Mouse (Mus musculus): ENCODE results near the gene Selenof.

Gene Selenof

GRCm38 (mm10) chr3:144640033-144640432 is 69.9 kb downstream of the Selenof start:
- no peak for DNase-seq (ENCODE audit: low spot score in 2 of 2)

DNA sequence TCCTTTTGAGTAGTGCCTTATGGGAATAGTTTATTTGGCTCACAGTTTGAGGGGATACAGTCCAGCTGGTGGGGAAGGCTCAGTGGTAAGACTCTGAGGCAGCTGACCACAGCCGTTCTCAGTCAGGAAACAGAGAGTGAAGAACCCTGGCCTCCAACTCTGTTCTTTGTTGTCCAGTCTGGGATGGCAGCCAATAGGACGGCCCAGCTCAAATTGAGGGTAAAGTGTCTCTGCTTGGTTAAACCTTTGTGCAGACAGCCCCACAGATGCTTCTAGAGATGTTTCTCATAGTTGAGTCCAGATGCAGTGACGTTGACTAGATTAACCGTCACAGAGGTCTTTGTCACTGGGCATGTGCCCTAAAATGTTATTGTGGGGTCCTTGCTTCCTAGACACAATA is 72.0 kb downstream of the Selenof start:
- no peak for DNase-seq (ENCODE audit: low spot score in 2 of 2)

- peak in 1 of 2 experiments; percentile 66 for DNase-seq (ENCODE audit: low spot score in 2 of 2)
Observed at GRCm38 (mm10) chr3:144643301-144643871, 73.3 kb downstream of the Selenof start.

- no peak for DNase-seq (ENCODE audit: low spot score in 2 of 2)
Observed at GRCm38 (mm10) chr3:144644202-144644601, 74.1 kb downstream of the Selenof start.
